Mouse (Mus musculus) forebrain, embryonic 15.5 days (tissue): ENCODE results near the gene Bbs7. TPM values are rescaled to one million over a fixed set of nuclear protein-coding genes. Genes with fewer than 3 reads are reported as not detected.

Experiments
- polyA plus RNA-seq: library from polyadenylated mRNA; unstranded; fragments of >200 nt; fragmentation: Nextera tagmentation; extraction: Ambion mirVana; gene quantifications from 2 replicates; pipeline ENCODE4 v1.2.1, GENCODE M21; 2015

Bbs7 gene
- polyA plus RNA-seq, 1 experiment from 2014 or later, result 20.1 TPM

Other genes with a start within 250 kb of the Bbs7 start
- 51.5 and 56.2 TPM in 2 replicates for gene Anxa5, start 137.6 kb downstream of the Bbs7 start, polyA plus RNA-seq
- gene 1810062G17Rik, start 137.5 kb downstream of the Bbs7 start, polyA plus RNA-seq, result 0.20 TPM in 1 of 2 replicates, not detected in the other
- 0.36 and 0.43 TPM in 2 replicates for gene Gm11549, start 91.7 kb downstream of the Bbs7 start, polyA plus RNA-seq
- 84.6 and 86.7 TPM in 2 replicates for gene Exosc9, start 60.9 kb downstream of the Bbs7 start, polyA plus RNA-seq
- gene Ccna2, start 41.3 kb downstream of the Bbs7 start, polyA plus RNA-seq, result 90.1 and 101 TPM in 2 replicates
- gene Trpc3, start 76.7 kb upstream of the Bbs7 start, polyA plus RNA-seq, result 4.0 and 5.5 TPM in 2 replicates
- 68.7 and 72.7 TPM in 2 replicates for gene 4932438A13Rik, start 249.6 kb upstream of the Bbs7 start, polyA plus RNA-seq